Mouse (Mus musculus): ENCODE measurements at regions not wholly inside any gene's neighbourhood (a gene's known extent, or its start where the extent isn't known, plus 50 kb on each side); places are given as distances from the start of the nearest gene placed in this dataset.

GRCm38 (mm10) chr8:89570639-89571325 lies 526.8 kb upstream of the Sall1 start:
- TF ChIP-seq POLR2A (IDR thresholded peaks at IDR 0.05; ENCODE audit: low read depth, low read length): no peak
- no peak for TF ChIP-seq CTCF (conservative IDR thresholded peaks at IDR 0.05 in 1 of 2, IDR thresholded peaks at IDR 0.05 in 1 of 2; ENCODE audit: low read depth in 2 of 2, low read length in 2 of 2)
- no peak for TF ChIP-seq EP300 (IDR thresholded peaks at IDR 0.05; ENCODE audit: low read length)
- no peak for TF ChIP-seq SIN3A (IDR thresholded peaks at IDR 0.05; ENCODE audit: low read length)
- no peak for TF ChIP-seq BHLHE40 (IDR thresholded peaks at IDR 0.05; ENCODE audit: low read depth, low read length)
- no peak for TF ChIP-seq MAX (IDR thresholded peaks at IDR 0.05; ENCODE audit: low read length)
- TF ChIP-seq ZNF384 (IDR thresholded peaks at IDR 0.05; ENCODE audit: low read depth, low read length): no peak
